Mouse (Mus musculus) limb, embryonic 10.5 days (tissue): ENCODE results near the gene Dph2. TPM values are rescaled to one million over a fixed set of nuclear protein-coding genes. Genes with fewer than 3 reads are reported as not detected.

Source experiments
- DNase-seq: peaks from one replicate; pipeline ENCODE4 v3.0.0-alpha.2; 2017; ENCODE audit warnings: low spot score
- H3K27ac ChIP-seq: fragments of 300-500 bp; sonication (generic); 2 replicates; pipeline ENCODE4 v1.5.1; 2016; ENCODE audit warnings: mild to moderate bottlenecking
- H3K27me3 ChIP-seq: fragments of 300-500 bp; sonication (generic); 2 replicates; pipeline ENCODE4 v1.6.1; 2016; ENCODE audit warnings: low read depth, mild to moderate bottlenecking; ENCODE audit not compliant: poor library complexity, severe bottlenecking
- H3K36me3 ChIP-seq: fragments of 300-500 bp; sonication (generic); 2 replicates; pipeline ENCODE4 v1.6.1; 2016; ENCODE audit warnings: mild to moderate bottlenecking, moderate library complexity
- H3K4me1 ChIP-seq: fragments of 300-500 bp; sonication (generic); 2 replicates; pipeline ENCODE4 v1.6.1; 2016
- H3K4me3 ChIP-seq: fragments of 300-500 bp; sonication (generic); 2 replicates; pipeline ENCODE4 v1.5.1; 2016; ENCODE audit warnings: mild to moderate bottlenecking, moderate library complexity
- H3K9me3 ChIP-seq: fragments of 300-500 bp; sonication (generic); replicated peaks from 2 replicates; pipeline ENCODE4 v1.6.1; 2016; ENCODE audit warnings: mild to moderate bottlenecking
- WGBS: fragments of 180-500 bp; shearing (Covaris S2); methylation state at CpG from one replicate; pipeline ENCODE4 v1.1.7; 2016; 5-methylcytosine and 5-hydroxymethylcytosine counted together
- polyA plus RNA-seq: library from polyadenylated mRNA; unstranded; fragments of >200 nt; fragmentation: Nextera tagmentation; extraction: Ambion mirVana; gene quantifications from 2 replicates; pipeline ENCODE4 v1.2.1, GENCODE M21; 2016

Dph2 gene
- polyA plus RNA-seq, 1 experiment from 2014 or later, result 22.7 TPM

DNA sequence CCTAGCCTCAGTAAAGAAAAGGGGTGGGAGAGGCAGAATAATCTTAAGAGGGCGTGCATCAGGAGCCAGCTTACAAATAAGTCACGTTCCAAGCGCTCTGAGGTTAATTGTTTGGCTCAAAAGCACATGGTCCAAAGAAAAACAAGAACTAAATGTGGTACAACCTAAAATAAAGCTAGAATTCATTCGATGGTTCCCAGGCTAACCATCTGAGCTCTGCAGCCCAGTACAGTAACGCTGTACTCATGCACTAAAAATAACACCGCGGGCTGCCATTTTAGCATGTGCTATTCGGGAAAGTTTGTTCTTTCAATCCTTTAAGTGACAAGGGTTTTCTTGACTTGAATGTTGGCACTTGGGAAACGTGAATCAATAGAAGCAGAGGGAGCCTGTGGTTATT, 31.3 kb downstream of the Dph2 start:
- DNase-seq, result no peak
- Histone ChIP-seq H3K4me1 (peaks cover 24% of the 10 kb centered on the region; the same call in 1 of the 2 replicates), H3K27ac (no peak overlapping the region), H3K4me3 (no peak overlapping the region), H3K36me3 (peaks cover 16% of the 10 kb centered on the region; the same call in 1 of the 2 replicates), H3K27me3 (no peaks in the 10 kb centered on the region), H3K9me3 (no peaks in the 10 kb centered on the region)
- 92% methylated on average over 9 of the region's 9 CpGs for WGBS

DNA sequence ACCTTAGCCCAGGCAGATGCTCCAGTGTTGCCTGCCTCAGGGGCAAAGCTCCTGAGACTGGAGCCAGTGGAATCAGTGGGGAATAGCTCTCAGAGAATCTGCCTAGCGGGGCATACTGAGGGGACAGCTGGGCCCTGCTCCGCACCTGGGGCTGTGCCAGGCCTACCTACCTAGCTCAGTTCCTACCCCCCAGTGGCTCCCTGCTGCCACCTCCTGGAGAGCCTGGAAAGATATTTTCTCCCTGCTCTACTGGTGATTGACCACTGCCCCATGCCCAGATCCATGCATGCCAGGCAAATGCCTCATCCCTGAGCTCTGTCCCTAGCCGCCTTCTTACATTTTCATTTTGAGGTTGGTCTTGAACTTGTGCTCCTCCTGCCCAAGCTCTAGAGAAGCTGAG, 33.0 kb downstream of the Dph2 start:
- 74% methylated on average over 3 of the region's 3 CpGs for WGBS
- H3K27ac ChIP-seq, result no peak overlapping the region
- DNase-seq, result peak; percentile 63

DNA sequence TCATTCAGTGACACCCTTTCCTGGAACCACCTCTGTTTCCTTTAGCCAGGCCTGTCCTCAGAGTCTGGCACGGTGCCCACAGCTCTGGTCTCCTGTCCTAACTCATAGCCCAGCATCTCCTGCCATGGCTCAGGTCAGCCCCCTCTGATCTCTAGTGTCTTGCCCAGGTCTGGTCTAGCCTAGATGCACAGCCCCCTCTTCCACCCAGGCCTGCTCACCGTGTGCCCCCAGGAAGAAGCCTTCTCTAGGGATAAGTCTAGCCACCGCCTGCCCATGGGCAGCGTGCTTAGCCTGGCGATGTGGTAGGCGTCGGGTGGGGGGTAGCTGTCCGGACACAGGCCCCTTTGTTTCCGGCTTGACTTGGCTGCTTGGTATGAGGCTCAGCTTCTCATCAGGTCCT, 36.7 kb downstream of the Dph2 start:
- DNase-seq, result no peak
- Histone ChIP-seq H3K9me3 (no peaks in the 10 kb centered on the region), H3K4me1 (peaks cover 18% of the 10 kb centered on the region; the same call in 1 of the 2 replicates), H3K36me3 (peaks cover 14% of the 10 kb centered on the region; the same call in 1 of the 2 replicates), H3K27ac (peak overlapping the region; percentile 11; the same call in 1 of the 2 replicates), H3K27me3 (no peaks in the 10 kb centered on the region), H3K4me3 (no peak overlapping the region)
- WGBS, result 89% methylated on average over 9 of the region's 9 CpGs

More for the DNA sequence above, 33.0 kb downstream of the Dph2 start:
- Histone ChIP-seq H3K4me3 (no peak overlapping the region), H3K27me3 (no peaks in the 10 kb centered on the region), H3K4me1 (peaks cover 29% of the 10 kb centered on the region; the same call in 1 of the 2 replicates), H3K36me3 (peaks cover 14% of the 10 kb centered on the region; the same call in 1 of the 2 replicates), H3K9me3 (no peaks in the 10 kb centered on the region)

DNA sequence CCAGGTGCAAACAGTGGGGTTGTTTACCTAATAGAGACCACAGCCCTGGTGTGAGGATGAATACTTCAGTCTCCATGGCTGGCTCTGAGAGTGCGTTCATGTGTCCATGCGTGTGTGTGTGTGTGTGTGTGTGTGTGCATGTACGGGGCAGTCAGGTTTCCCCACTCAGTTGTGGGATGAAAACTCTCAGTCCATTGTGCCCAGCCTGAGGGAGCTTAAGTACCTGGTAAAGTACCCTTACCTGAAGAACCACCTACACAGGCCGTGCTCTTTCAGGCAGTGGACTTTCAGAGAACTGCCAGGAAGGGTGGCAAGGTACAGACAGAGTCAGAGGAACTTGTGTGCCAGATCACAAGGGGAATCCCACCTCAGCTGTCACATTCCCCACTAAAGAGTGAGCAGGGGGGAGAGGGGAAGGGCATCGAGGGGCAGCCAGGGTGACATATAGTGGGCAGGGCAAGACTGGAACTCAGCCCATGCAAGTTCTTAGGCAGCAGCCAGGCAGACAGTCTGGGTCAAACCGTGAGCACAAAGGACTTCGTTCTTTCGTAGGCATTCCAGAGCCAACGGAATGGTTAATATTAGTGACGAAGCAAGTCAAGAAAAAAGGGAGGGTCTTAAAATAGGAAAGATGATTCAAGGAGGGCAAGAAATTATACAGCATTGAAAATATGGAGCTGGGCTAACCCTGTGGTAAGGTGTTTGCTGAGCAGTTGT, 39.5 kb downstream of the Dph2 start:
- no peak overlapping the region for H3K27ac ChIP-seq
- DNase-seq, result no peak
- H3K36me3 ChIP-seq, result peaks cover 9% of the 10 kb centered on the region; the same call in 1 of the 2 replicates
- H3K4me1 ChIP-seq, result peaks cover 20% of the 10 kb centered on the region
- H3K9me3 ChIP-seq, result no peaks in the 10 kb centered on the region
- no peak overlapping the region for H3K4me3 ChIP-seq
- WGBS, result 94% methylated on average over 10 of the region's 10 CpGs
- H3K27me3 ChIP-seq, result peaks cover 5% of the 10 kb centered on the region; the same call in 1 of the 2 replicates

DNA sequence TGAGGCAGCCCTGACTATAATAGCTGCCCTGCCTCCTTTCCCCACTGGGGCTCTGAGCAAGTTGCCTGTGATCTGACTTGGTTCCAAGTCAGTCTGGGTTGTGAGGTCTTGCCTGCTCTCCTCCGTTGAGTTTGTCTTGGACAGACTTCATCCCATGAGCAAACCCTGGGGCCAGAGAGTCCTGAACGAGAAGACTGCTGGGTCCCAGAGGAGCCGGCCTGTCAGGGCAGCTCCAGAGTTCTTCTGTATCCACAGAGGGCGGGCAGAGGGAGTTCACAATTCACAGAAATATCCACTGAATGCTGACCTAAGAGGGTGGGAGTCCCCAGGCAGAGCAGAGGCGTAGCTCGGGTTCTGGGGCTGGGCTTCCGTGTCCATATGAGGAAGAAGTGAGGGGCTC, 41.0 kb downstream of the Dph2 start:
- Histone ChIP-seq H3K27ac (no peak overlapping the region), H3K4me3 (no peak overlapping the region)
- 83% methylated on average over 7 of the region's 7 CpGs for WGBS

DNA sequence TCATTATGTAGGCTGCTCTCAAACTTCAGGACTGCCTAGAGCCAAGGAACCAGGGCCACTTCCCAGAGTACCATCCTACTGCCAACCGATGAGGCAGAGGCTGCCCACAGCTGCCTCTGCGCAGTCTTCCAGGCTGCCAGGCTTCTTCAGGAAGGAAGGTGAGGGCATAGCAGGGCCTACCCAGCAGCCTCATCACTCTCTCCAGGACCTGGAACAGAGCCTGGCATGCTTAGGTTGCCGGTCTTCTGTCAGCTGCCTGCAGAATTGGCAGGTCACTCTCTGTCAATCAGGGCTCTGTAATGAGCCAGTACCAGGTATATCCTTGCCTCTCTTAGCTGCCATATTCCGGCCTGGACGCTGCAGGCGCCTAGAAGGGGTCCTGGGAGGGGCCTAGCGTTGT, 41.7 kb downstream of the Dph2 start:
- Histone ChIP-seq H3K4me1 (peaks cover 26% of the 10 kb centered on the region), H3K36me3 (peaks cover 6% of the 10 kb centered on the region), H3K4me3 (no peak overlapping the region), H3K27ac (no peak overlapping the region), H3K27me3 (peaks cover 5% of the 10 kb centered on the region; the same call in 1 of the 2 replicates), H3K9me3 (no peaks in the 10 kb centered on the region)
- no peak for DNase-seq
- WGBS, result 80% methylated on average over 7 of the region's 7 CpGs

More for the DNA sequence above, 41.0 kb downstream of the Dph2 start:
- DNase-seq, result no peak
- H3K36me3 ChIP-seq, result no peaks in the 10 kb centered on the region; the same call in 1 of the 2 replicates
- peaks cover 5% of the 10 kb centered on the region; the same call in 1 of the 2 replicates for H3K27me3 ChIP-seq
- H3K4me1 ChIP-seq, result peaks cover 30% of the 10 kb centered on the region
- H3K9me3 ChIP-seq, result no peaks in the 10 kb centered on the region

DNA sequence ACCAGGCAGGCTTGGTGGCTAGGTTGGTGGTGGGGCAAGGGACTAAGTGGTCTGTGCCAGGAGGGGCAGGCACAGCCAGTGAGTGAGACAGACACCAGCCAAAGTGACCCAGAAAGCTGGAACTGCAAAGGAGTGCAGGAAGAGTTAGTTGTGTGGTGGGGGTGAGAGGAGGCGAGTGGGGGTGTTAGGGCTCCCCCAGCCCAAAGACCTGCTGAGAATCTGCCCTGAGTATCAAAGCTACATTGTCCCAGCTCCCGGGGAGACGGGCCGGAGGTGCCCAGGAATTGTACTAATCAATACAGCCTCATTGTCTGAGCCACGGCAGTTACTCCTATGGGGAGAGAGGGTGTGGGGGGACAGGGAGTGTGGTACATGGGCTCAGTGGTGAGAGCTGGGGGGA, 42.3 kb downstream of the Dph2 start:
- 78% methylated on average over 5 of the region's 5 CpGs for WGBS
- H3K4me3 ChIP-seq, result no peak overlapping the region
- no peaks in the 10 kb centered on the region for H3K9me3 ChIP-seq
- 0 out of 2 replicates have a peak overlapping the region, but pooled peaks have one; percentile 11 for H3K27ac ChIP-seq
- H3K27me3 ChIP-seq, result peaks cover 5% of the 10 kb centered on the region; the same call in 1 of the 2 replicates
- no peak for DNase-seq
- peaks cover 8% of the 10 kb centered on the region for H3K36me3 ChIP-seq
- H3K4me1 ChIP-seq, result peaks cover 23% of the 10 kb centered on the region

DNA sequence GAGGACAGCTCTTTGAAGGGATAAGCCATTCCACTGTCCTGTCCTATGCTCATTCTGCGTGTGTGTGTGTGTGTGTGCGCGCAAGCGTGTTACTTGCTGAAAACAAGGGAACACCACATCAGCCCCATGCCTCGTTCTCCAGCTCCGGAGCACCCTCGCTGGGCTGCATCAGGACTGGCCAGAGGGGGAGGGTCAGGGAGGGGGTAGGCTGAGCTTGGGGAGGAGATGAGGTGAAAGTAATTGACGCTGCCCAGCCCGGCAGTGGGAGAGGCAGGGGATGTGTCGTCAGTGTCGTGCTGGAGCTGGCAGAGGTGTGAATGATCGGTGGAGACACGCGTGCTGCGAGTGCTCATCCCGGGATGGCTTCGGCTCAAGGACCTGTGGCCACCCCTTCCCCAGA, 42.8 kb downstream of the Dph2 start:
- peaks cover 23% of the 10 kb centered on the region for H3K4me1 ChIP-seq
- 54% methylated on average over 17 of the region's 17 CpGs for WGBS
- no peak for DNase-seq
- no peak overlapping the region for H3K4me3 ChIP-seq
- 0 out of 2 replicates have a peak overlapping the region, but pooled peaks have one; percentile 11 for H3K27ac ChIP-seq
- H3K27me3 ChIP-seq, result peaks cover 5% of the 10 kb centered on the region; the same call in 1 of the 2 replicates
- no peaks in the 10 kb centered on the region for H3K9me3 ChIP-seq
- H3K36me3 ChIP-seq, result peaks cover 8% of the 10 kb centered on the region

DNA sequence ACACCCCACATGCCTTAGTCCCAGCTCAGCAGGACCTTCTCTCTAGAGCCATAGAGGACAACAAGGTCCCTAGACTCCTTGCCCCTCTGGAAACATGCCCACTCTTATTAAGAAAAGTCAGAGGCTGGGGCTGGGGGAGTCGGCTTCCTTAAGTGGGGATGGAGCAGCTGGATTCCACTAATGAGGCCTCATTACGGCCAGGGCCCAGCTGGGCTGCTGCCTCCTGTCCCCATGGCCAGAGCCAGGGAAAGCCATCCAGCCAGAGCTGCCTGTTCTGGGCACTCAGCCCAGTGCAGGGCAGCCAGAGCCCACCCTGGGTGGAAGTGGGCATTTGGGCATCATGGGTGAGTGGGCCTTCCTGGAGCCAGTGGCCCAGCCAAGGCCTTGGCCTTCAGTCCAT, 44.8 kb downstream of the Dph2 start:
- Histone ChIP-seq H3K9me3 (no peaks in the 10 kb centered on the region), H3K4me1 (peaks cover 23% of the 10 kb centered on the region), H3K27me3 (peaks cover 5% of the 10 kb centered on the region; the same call in 1 of the 2 replicates), H3K27ac (peak overlapping the region; percentile 74), H3K4me3 (no peak overlapping the region), H3K36me3 (peaks cover 8% of the 10 kb centered on the region)
- peak; percentile 66 for DNase-seq
- 31% methylated on average over 2 of the region's 2 CpGs for WGBS

DNA sequence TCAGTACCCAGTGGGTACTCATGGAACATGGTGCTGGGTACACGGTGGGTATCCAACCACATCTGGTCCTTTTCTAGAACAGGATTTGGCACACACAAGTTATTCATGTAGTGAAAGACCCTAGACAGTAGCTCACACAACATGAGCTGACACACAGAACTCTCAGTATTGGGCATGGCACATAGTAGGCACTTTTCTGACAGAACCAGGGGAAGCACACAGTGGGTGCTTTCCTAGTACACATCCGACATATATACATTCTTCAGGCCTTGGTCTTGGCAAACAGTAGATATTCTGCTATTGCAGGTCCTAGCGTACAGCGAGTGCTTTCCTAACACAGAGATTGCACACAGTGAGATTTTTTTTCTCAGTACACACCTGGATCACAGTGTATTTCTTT, 45.6 kb downstream of the Dph2 start:
- no peaks in the 10 kb centered on the region for H3K9me3 ChIP-seq
- H3K4me3 ChIP-seq, result no peak overlapping the region
- H3K27ac ChIP-seq, result peak overlapping the region; percentile 74; the same call in 1 of the 2 replicates
- H3K4me1 ChIP-seq, result peaks cover 23% of the 10 kb centered on the region
- peaks cover 8% of the 10 kb centered on the region for H3K36me3 ChIP-seq
- 96% methylated on average over 4 of the region's 4 CpGs for WGBS
- peaks cover 5% of the 10 kb centered on the region; the same call in 1 of the 2 replicates for H3K27me3 ChIP-seq
- DNase-seq, result no peak

DNA sequence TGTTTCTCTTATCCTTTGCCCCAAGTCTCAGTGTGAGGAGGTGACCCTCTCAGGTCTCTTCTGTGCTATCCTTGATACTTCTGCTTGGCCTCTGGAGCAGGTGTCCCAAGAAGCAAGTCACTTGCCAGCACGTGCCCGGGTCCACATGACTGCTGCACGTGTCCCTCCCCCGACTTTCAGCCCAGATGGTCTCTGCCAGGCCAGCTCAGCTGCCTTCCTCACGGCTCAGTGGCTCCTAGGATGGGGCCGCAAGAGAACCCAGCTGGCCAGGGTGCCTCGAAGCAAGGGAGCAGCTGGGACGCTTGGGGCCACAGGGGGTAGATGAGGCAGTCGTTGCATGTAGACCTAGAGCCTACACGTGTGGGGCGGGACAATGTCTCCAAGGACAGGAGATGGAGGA, 46.5 kb downstream of the Dph2 start:
- H3K4me1 ChIP-seq, result peaks cover 24% of the 10 kb centered on the region
- H3K27ac ChIP-seq, result no peak overlapping the region
- DNase-seq, result no peak
- no peak overlapping the region for H3K4me3 ChIP-seq
- WGBS, result 83% methylated on average over 11 of the region's 11 CpGs
- no peaks in the 10 kb centered on the region for H3K9me3 ChIP-seq
- H3K27me3 ChIP-seq, result peaks cover 5% of the 10 kb centered on the region; the same call in 1 of the 2 replicates
- peaks cover 8% of the 10 kb centered on the region for H3K36me3 ChIP-seq

DNA sequence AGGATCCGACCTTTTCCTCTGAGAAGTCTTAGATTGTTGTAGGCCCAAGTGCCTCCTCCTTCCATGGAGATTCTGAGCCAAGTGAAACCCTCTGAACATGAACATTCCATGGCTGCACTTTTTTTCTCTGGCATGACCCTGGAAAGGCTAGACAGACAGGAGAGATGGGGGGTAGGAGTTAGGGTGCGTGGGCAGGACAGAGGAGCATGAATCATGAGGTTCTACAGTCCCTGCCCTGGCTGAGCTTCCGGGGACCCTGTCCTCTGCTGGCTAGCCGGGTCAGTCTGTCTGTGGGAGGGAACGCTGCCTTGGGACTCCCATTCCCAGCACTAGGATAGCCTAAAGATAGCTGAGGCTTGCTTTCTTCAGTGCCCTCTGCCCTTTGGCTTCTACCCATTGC, 47.4 kb downstream of the Dph2 start:
- Histone ChIP-seq H3K27ac (no peak overlapping the region), H3K4me3 (no peak overlapping the region), H3K36me3 (peaks cover 8% of the 10 kb centered on the region), H3K27me3 (peaks cover 5% of the 10 kb centered on the region; the same call in 1 of the 2 replicates), H3K9me3 (no peaks in the 10 kb centered on the region), H3K4me1 (peaks cover 28% of the 10 kb centered on the region)
- 87% methylated on average over 5 of the region's 5 CpGs for WGBS
- no peak for DNase-seq

DNA sequence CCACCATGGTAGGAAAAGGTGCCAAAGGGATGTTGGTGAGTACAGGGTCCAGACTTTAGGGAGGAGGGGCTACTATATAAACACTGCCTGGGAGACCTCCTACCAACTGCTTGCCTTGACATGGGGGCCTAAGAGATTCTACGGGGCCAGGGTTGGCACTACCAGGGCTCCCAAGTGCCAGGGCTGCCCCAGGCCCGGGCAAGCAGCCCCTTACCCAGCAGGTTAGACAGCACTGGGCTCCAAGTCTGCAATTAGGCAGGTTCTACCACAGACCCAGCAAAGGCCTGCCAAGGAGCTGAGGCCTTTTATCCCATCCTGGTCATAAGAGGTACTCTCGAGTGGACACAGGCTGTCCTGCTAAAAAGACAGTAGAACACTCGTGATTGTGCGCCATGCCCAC, 48.7 kb downstream of the Dph2 start:
- WGBS, result 94% methylated on average over 5 of the region's 5 CpGs
- Histone ChIP-seq H3K4me3 (no peak overlapping the region), H3K27me3 (no peaks in the 10 kb centered on the region), H3K36me3 (peaks cover 8% of the 10 kb centered on the region), H3K27ac (no peak overlapping the region), H3K4me1 (peaks cover 18% of the 10 kb centered on the region), H3K9me3 (no peaks in the 10 kb centered on the region)
- no peak for DNase-seq
